Mouse (Mus musculus) myocyte (in vitro differentiated cells): ENCODE data around the gene Tnr.

ENCODE experiments used
- CEBPB ChIP-seq: IDR thresholded peaks from 2 replicates; pipeline ENCODE4 v1.6.1; 2011; ENCODE audit warnings: mild to moderate bottlenecking, moderate library complexity; ENCODE audit not compliant: poor library complexity, insufficient read depth, severe bottlenecking
- MAX ChIP-seq: IDR thresholded peaks from one replicate; pipeline ENCODE4 v1.6.1; 2011; ENCODE audit warnings: low read depth, mild to moderate bottlenecking, control low read depth
- MYOG ChIP-seq, 3 experiments: IDR thresholded peaks; one replicate each; pipeline ENCODE4 v1.6.1; 2011; ENCODE audit warnings: control low read depth in 2 of 3, low read depth in 2 of 3, mild to moderate bottlenecking in 2 of 3; ENCODE audit not compliant: insufficient read length in 2 of 3, control insufficient read depth in 1 of 3, insufficient read depth in 1 of 3
- POLR2A ChIP-seq: IDR thresholded peaks from one replicate; pipeline ENCODE4 v1.6.1; 2011; ENCODE audit warnings: low read depth, mild to moderate bottlenecking, control low read depth, moderate library complexity; ENCODE audit not compliant: insufficient read length
- POLR2AphosphoS2 ChIP-seq: IDR thresholded peaks from one replicate; pipeline ENCODE4 v1.6.1; 2011; ENCODE audit warnings: low read depth, control low read depth; ENCODE audit not compliant: insufficient read length
- REST ChIP-seq: IDR thresholded peaks from one replicate; pipeline ENCODE4 v1.6.1; 2011; ENCODE audit warnings: mild to moderate bottlenecking, control low read depth, moderate library complexity; ENCODE audit not compliant: insufficient read depth, insufficient read length
- TCF12 ChIP-seq: IDR thresholded peaks from one replicate; pipeline ENCODE4 v1.6.1; 2011; ENCODE audit warnings: mild to moderate bottlenecking, control low read depth; ENCODE audit not compliant: poor library complexity, insufficient read depth, severe bottlenecking
- USF1 ChIP-seq: IDR thresholded peaks from one replicate; pipeline ENCODE4 v1.6.1; 2011; ENCODE audit warnings: low read depth, mild to moderate bottlenecking, control low read depth, moderate library complexity

GRCm38 (mm10) chr1:159657856-159658542 lies 134.4 kb downstream of the Tnr start:
- no peak for TF ChIP-seq USF1
- no peak for TF ChIP-seq POLR2A
- TF ChIP-seq MAX, result no peak
- TF ChIP-seq MYOG (IDR thresholded peaks at IDR 0.05; ENCODE audit: control insufficient read depth in 1 of 3, insufficient read depth in 1 of 3, insufficient read length in 2 of 3, low read depth in 2 of 3), result no peak
- no peak for TF ChIP-seq TCF12
- TF ChIP-seq CEBPB, result no peak
- TF ChIP-seq POLR2AphosphoS2, result no peak
- no peak for TF ChIP-seq REST
